Mouse (Mus musculus): ENCODE data around the gene Pnkd.

DNA sequence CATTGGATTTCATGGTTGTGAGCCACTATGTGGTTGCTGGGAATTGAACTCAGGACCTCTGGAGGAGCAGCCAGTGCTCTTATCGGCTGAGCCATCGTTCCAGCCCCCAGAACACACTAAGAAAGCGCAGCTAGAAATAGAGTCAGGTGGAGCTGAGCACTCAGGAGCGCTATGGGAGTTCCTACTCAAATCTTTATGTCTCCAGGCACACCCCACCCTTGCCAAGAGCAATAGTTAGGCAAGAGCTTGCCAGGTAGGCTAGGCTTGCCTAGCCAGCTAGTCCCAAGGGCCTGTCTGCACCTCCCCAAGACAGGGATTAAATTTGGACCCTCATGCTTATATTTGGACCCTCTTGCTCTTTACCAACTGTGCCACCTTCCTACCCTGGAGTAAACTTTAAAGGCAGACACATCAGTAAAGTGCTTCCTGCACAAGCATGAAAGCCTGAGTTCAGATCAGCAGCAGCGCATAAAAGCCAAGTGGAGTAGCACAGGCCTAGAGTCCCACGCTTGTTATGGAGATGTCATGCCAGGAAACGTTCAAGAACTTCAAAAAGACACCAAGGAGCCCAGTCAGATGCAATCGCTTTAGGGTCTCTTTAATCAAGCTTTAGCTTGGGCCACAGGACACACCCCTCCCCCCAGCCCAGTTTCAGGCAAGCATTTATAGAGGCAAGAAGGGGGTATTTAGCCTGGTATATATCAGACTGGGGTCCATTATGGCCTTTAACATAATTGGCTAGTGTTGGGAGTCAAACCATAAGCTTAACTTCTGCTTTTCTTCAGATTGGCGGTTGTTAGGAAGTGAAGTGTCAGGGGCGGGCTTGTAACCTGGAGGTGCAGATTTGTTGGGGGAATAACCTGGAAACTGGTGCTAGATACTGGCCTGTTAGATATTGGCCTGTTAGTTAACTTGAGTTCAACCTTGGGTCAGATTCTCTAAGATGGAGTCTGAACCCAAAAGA, 23.6 kb downstream of the Pnkd start:
- TF ChIP-seq CTCF (IDR thresholded peaks at IDR 0.05; ENCODE audit: borderline replicate concordance, insufficient read depth, low read depth, low read length) (no peak), POLR2A (IDR thresholded peaks at IDR 0.05; ENCODE audit: borderline replicate concordance, insufficient read depth, low read length) (no peak)
